Mouse (Mus musculus): ENCODE data around the gene Rnf220.

The Rnf220 gene

DNA sequence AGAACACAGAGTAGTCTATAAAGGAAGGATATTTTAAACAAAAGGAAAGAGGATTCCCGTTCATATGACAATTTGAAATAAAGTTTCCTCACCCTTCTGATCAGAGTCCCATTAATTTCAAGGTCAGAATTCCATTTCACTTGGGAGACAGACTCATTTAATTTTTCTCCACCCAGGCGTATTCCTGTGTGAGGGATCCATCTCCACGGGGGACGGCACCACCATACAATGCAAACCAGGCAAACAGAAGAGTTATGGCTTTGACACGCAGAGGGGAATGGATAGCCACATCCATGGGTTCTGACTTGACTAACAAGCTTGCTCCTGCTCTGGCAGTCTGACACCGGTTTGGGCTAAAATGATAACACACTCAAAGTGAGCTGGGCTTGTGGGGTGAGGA lies 9.4 kb downstream of the Rnf220 start:
- no peak for DNase-seq

DNA sequence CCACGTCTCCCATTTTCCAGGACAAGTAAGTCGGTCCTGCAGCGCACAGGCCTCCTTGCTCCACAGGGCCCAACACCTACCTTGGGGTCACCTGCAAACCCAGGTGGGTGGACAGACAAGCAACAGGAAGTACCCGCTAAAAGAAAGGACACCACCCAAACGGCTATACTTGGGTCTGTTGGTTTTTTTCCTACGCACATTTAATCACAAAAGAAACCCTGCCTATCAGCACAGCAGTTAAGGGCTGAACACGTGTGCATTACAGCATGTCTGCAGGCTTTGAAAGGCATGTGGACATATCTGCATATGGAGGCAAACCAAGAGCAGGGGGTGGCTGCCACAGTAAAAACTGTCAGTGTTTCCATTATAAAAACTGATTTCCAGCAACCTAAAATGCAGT lies 10.7 kb downstream of the Rnf220 start:
- DNase-seq = no peak

DNA sequence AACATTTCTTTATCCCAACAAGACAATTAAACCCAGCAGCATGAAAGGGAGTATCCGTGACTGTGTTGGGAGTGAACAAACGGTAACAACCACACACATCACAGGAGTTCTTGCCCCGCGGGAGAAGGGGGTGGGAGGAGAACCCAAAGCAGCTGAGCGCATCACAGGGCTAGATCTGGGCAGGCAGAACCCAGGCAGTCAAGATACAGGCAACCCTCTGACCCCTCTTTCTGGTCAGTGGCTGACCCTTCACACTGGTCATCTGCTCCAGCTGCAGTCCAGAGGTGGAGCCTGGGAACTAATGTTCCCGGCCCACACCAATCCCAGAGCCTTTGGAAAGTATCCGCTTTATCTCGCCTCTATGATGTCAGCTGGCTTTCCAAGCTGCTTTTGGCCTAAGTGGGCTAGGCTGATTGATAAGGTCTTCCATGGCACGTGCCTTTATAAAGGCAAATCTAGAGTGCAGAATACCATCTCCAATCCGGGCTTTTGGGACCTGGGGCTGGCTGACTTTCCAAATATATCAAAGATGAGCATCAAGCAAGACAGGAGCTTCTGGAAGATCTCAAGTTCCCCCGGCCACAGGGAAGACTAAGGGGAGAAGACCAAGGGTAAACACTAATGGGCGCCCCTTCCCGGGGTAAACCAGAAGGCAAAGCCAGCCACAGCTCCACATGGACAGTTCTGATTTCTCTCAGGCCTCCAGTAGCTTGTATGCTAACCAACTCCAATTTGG lies 11.6 kb downstream of the Rnf220 start:
- no peak for DNase-seq

DNA sequence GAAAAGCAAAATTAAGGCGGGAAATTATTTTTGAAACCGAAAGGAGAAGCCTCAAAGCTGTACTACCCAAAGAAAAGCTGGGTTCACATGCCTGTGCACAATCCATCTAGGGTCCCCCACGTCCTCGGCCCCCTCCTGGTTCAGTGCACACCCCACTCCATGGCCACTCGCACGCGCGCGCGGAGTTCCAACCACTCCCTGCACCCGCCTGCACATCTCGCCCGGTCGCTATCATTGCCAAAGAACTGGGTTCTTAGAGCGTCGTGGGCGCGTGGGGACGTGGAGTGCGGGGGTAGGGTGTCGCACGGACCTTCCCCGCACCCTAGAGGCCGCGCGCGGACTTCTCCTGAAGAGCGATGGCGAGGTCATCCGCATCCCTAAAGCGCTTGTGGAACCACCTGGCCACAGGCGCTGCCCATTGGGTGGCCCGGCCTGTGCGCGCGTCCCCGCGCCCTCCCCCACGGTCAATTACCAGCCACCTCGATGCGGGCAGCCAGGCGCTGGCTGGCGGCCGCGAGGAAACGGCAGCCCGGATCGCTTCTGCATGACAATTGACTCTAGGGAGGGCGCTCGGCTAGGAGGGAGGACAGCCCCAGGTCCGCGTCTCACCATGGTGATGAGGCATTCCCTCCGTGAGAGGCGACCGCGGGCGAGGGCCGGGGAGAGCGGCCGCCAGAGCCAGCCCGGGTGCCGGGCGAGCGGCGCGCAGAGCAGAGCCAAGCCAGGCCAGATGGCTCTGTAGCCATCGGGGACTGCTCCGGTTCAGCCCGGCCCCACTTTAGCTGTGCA lies 12.4 kb downstream of the Rnf220 start:
- peak; percentile 29 for DNase-seq

DNA sequence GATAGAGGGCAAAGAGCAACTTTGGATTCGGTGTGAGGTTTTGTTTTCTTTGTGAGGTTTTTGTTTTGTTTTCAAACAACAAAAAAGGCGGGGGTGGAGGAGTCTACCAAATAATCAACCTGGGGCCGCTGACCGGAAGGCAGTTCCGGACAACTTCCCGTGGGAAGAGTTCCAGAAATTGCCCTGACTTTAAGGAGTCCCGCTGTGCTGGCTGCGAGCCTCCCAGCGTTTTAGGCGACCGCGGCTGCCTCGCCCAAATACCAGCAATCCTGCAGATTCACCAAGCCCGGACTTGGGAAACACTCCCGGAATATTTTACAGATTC lies 13.0 kb downstream of the Rnf220 start:
- no peak for DNase-seq

DNA sequence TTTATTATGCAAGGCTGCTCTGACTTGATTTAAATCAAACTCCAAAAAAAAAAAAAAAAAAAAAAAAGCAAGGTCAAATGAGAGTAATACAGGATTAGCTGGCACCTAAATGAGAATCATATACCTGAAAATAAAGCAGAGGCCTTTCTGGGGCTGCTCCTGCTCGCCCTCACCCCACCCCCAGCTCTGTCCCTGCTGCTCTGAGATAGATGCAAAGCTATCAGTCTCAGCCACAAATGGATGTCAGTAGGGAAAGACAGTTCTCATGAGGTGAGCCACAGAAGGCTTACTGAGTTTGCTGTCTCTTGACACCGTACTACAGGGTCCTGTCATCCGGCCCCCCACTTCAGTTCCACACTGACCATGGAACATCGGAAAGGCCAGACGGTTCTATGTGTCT lies 14.7 kb downstream of the Rnf220 start:
- DNase-seq = no peak

DNA sequence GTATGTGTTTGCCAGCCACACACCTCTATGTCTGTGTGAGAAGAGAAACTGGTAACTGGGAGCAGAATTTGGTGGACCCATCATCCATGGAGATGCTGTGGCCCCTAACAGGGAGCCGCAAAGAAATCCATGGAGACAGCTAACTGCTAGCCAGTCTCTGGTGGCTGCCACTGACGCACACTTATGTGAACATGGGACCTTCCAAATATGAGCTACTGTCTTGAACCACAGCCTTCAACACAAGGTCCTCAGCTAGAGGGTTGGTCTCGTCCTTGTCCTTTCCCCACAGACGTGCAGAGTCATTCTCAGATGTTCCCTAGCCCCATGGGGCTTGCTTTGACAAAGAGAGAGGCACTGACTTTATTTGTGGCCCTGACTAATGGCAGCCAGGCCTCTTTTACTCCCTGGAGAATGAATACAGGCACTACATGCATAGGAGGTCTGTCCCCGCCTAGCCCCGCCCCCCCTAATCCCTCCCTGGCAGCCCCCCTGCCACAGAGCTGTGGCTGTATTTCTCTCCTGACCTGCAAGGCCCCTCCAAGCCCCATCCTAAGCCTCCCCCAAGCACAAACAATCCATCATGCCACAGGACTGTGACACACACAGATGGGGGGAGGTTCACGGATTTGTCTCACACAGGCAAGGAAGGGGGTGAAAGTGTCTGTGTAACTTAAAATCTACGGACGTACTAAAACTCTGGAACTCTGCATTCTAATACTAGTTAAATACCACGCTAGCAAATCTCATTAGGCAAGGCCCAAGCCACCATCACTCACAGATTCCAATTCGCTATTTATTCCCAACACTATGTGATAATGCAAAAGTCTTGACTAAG lies 16.0 kb downstream of the Rnf220 start:
- no peak for DNase-seq

DNA sequence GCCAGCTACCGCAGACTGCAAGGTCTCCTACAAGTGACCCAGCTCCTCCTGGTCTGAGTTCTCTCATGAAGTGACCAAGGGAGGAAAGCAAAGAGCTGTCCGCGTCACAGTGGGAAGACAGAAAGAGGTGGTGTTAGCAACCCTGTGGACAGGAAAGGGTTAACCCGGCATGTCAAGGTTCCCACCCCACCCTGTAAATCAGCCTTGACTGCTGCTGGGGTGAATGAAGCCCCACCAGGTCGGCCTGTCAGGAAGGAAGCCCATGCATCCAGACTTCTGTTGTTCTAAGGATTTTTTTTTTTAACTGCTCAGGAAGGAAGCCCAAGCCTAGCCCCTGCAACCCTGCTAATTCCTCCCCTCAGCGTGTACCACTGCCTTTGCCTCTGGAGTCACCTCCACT lies 16.9 kb downstream of the Rnf220 start:
- DNase-seq = no peak

DNA sequence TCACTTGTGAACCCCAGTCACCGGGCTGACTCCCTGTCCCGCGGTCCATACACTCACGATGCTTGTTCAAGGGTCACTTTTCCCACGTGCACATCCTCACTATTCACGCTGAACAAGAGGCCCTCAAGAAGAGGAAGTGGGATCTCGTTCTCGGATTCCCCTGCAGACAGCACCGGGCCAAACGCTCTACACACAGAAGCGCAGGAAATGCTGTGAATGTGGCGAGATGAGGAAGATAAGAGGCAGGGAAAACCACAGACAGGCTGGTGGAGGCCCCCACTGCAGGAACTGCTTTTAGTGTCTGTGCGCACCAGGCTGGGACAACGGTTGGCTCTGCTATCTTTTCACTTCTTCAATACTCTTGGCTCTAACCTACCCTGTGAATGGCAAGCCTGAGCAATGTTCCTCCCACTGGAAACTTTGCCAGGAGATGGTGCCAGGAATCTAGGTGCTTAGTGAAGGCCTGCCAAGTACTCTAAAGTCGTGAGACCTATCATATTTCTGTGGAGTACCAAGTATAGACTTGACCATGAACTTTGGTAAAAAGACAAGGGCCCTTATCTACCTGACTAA lies 18.7 kb downstream of the Rnf220 start:
- no peak for DNase-seq

DNA sequence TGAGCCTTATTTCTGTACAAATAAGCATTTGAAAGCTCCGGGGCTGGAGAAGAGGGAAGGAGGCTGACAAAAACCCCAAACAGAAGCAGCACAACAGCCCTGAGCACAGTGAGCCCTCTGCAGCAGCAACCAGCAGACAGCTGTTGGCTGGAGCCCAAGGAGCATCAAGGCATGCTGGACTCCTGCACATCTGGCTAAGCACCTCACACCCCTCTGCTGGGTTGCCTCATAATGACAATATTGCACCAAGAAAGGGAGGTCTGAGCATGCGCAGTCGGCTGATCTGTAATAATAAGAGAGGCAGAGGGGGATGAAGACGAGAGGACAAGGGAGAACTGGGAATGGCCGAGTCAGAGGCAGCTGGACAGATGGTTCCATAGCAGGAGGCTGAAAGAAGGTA lies 19.5 kb downstream of the Rnf220 start:
- DNase-seq = no peak

DNA sequence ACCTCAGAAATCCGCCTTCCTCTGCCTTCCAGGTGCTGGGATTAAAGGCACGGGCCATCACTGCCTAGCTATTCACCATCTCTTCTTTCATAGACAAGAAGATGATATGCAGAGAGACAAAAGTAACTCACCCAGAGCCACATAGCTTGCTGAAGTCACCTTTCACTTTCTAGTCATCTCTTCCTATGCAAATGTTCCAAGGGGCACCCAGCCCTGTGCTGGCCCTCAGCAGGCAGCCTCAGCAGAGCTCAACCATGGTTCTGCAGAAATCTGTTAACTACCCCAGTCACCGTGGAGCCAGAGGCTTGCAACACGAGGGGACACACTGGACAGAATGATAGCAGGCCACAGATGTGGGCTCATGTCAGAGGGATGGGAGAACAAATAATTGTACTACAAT lies 20.1 kb downstream of the Rnf220 start:
- DNase-seq = no peak

DNA sequence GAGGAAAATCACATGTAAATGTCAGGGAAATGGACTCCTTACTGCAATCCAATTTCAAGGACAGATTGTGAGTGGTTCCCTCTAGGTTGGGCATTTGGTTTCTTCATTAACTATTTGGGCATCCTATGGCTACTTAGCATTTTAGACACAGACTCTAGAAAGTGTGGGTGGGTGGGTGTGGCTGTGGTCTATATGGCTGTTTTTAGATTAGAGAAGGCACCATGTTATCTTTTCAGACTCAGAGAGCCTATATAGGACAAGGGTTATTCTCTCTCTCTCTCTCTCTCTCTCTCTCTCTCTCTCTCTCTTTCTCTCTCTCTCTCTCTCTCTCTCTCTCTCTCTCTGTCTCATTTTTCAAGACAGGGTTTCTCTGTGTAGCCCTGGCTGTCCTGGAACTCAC lies 20.5 kb downstream of the Rnf220 start:
- DNase-seq = no peak

DNA sequence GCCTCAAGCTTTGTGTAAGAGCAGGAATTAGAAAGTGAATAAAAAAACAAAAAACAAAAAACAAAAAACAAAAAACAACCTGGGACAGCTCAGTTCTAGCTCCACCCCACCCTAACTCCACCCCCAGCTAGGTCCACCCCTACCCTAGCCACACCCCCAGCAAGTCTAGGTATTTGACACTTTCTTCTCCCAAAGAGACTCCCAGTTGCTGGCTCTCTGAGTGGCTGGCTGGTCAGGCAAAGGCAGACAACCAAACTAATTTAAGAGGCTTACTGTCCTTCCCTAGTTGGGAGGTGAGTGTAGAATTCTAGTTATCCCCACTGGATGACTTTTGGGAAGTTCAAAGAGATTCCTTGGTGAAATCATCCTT lies 22.9 kb downstream of the Rnf220 start:
- no peak for DNase-seq

DNA sequence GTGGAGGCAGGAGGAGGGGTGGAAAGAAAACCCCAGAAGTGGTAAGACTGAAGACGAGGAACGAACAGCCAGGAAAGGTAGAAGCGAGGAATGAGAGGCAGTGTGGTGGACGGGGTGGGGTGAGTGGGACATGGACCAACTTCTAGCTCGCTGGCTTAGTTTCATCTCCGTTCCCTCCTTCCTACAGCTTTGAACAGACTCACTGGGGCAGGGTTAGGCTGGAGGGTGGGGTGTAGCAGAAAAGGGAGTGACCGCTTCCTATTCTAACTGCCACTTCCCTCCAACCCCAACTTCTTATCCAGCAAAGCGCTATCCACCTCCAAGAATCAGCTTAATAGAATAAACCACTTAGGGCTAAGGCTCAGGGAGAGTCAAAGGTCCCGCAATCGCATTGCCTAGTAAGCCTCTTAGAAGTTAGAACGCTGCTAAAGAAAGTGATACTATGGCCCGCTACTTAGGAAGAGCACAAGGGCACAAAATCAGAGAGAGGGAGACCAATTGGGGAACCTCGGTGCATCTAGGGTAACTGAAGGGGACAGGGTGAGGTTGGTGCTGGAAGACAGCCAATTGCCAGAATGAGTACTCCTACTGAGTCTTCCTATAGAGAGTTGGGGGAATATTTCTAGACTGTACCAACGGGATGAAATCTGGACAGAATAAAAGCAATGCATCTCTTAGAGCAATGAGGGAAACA lies 23.4 kb downstream of the Rnf220 start:
- DNase-seq = no peak

DNA sequence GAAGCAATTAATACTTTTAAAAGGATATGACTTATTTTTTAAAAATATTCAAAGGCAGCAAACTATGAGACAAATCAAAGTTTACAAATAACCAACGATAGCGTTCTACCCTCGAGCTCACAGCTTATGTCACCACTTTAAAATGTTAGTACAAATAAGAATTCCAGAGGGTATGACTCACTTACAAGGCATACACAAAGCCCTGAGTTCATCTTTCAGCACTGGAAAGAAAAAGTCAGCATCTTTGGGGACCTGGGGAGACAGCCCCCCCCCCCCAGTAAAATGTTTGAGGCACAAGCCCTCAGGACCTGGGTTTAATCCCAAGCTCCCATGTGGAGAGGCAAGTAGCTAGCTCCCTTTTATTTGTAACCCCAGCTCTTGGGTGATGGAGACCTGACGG lies 27.4 kb downstream of the Rnf220 start:
- no peak for DNase-seq

DNA sequence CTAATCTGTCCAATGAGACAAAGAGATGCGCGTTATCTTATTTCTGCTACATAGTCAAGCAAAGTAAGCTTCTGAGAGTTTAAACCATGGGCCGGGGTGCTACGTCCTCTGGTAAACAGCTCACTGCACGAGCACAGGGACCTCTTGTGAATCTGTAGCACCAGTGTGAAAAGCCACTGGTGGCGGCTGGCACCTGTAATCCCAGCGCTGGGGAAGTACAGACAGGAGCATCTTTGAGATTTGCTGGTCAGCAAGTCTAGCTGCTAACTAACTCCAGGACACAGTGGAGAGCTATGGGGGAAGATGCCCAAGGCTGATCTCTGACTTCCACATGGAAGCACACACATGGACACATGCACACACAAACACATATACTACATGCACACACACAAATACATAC lies 28.9 kb downstream of the Rnf220 start:
- no peak for DNase-seq

DNA sequence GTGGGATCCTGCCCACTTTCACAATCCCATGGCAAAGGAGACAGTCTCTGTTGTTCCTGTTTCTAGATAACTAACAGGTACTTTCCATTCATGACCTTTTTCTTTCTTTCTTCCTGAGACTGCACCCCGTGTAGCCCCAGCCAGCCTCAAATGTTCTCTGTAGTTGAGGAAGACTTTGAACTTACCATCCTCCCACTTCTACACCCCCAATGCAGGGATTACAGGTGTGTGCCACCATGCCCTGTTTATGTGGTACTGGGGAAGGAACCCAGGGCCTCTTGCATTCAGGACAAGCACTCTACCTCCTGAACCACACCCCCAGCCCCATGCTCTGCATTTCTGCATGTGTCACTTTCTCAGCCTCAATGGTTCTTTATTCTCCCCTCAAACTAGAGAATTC lies 47.7 kb downstream of the Rnf220 start:
- DNase-seq = no peak

DNA sequence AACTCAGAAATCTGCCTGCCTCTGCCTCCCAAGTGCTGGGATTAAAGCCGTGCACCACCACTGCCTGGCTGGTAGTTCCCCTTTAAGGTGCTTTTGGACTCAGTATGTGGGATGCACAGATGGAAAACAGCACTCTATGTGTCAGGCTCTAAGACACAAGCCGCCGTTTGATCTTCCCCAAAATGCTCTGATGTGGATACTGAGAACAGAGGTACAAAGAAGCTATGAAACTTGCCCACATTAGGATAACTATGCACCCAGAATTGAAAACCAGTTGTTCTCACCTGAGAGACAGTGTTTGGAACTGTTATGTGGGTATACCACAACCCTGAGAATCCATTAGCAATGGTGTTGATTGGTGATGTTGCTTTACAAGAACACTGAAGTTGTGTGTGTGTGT lies 48.9 kb downstream of the Rnf220 start:
- no peak for DNase-seq

DNA sequence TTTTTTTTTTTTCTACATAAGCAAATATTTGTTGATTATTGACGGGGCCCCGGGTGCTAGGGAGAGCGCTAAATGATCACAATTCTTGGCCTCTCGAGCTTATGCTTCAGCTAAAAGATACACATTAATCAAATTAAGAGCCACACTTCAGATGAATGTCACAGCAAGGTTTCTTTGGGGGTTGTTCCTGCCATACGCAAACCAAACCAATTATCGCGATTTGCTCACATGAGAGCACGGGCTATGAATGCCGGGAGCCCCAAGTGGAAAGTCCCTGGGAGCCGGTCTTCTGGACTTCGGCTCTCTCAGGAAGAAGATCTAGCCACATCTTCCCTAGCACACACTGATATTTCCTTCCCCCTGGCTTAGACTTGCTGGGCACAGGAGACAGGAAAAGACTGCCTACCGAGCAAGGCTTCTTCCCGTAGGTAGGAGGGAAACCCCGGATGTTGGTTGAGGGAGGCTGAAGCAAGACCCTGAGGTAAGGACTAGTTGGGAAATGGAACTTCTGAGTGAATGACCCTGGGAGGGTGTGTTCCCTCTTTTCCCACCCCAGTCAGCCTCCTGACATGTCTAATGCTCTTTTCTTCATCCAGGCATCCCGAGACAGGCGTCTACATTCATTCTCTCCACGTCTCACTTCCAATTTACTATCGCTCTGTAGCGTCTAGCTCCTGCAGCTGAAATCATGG lies 51.2 kb downstream of the Rnf220 start:
- no peak for DNase-seq

DNA sequence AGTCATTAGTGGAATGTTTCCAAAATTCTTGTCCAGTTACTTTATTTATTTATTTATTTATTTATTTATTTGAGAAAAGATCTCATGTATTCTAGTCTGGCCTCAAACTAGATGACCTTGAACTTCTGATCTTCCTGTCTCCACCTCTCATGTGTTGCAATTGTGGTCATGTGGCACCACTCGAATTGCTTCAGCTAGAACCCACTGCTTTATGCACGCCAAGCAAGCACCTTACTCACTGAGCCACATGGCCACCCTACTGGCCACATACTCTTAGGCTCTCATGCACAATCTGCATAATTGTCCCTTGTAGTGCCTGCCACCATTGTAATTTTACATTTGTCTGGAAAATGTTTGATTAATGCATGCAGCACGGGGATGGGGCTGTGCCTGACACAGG lies 57.9 kb downstream of the Rnf220 start:
- no peak for DNase-seq

DNA sequence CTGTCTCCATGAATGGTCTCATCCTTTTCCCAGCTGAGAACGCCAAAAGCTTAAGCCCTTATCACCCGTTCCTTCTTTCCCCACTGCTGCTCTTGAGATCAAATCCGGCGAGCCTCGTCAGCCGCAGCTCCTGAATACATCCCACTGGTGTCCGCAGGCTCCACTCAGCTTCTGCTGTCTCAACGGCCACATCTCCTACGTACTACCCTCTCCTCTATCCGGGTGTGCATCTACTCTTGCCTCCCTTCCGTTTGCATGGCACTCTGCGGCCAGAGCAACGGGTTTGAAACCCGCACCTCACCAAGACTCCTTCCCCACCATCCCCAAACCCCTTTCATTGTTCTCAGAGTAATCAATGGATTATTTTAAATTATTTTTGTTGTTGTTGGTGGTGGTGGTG lies 58.8 kb downstream of the Rnf220 start:
- DNase-seq = no peak

DNA sequence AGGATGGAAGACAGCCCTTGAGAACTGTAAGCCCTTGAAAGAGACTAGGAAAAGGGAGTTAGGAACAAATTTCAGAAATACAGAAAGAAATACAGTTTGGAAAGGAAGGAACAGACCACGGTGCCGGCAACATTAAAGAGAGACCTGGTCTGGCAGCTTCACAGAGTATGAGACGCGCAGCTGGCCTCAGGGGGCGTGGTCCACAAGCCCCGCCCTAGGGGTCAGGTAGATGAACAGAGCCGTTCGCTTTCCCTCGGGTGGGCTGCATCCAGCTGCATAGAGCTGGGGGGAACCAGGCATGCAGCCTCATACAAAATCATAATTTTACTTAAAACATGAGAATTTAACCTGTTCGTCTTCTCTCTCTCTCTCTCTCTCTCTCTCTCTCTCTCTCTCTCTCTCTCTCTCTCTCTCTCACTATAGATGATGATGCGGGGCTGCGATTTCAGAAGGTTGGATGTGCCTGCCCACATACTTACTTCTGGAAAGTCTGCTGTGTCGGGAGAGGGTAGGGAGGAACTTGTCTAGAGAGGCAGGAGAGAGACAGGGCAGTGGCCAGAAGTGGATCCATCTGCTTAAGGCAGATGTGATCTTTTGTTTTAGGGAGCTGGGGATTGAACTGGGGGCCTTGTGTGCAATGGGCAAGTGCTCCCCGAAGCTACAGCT lies 59.7 kb downstream of the Rnf220 start:
- DNase-seq = no peak
